Mouse (Mus musculus): Measurements from ENCODE around the gene Vwa5a. TPM values are rescaled to one million over a fixed set of nuclear protein-coding genes. Genes with fewer than 3 reads are reported as not detected.

Vwa5a gene
- 10 to 100 TPM; 12.3 to 17.5 (median 16.3) TPM for total RNA-seq (2022)

DNA sequence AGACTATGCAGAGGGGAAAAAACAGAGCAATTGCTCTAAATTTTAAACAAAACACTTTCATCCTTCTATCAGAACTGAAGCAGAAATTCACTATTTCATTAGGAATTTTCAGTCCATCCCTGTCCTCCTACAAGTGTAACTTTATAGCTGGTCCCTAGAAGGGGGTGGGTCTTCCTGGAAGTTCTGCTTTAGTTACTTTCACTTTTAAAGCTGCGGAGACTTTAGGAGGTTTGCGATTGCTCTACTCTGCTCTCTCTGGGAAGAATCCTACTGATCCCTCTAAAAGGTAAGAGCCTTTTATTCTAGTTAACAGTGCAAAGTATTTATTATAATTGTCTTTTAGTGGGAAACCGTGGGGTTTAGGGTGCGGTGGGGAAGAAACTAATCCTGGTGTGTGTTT lies at the start of gene Vwa5a:
Gene Vwa5a, plus strand, starts transcription at position 167 of the 400 bp plus-strand sequence.
- no peak for DNase-seq (ENCODE audit: low spot score in 2 of 2)

DNA sequence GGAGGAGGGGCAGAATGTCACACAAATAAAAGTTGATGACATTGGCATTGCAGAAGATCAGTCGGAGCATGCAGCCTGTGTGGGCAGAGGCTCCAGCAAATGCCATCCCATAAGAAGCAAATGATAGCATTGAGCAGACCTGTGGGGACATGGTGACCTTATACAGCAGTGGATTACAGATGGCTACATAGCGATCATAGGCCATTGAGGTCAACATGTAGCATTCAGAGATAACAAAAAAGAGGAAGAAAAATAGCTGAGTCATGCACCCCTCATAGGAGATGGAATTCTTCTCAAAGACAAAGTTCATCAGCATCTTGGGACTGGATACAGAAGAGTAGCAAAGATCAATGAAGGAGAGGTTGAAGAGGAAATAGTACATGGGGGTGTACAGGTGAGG lies 45.2 kb upstream of the Vwa5a start:
- DNase-seq (ENCODE audit: low spot score in 2 of 2): no peak

DNA sequence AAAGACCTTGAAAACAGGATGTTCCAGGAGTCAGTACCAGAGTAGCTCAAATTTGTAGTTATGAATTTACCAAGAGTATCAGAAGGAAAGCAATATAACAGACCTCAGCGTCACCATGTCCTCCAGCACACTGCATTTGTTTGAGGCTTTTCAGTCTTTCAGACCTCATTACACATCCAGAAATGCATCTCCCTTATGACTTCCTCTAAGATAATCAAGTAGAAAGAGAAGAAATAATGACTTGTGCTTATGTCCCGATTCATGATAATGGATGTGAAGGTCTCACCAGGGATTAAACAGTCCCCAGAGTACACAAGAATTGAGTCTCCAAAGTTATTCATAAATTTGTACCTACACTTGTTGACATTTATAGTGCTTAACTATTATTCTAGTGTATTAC lies 43.6 kb upstream of the Vwa5a start, which contains the start of gene Olfr918:
Gene Olfr918, minus strand, starts transcription at position 101 of the 400 bp plus-strand sequence.
- DNase-seq (ENCODE audit: low spot score in 2 of 2): no peak

DNA sequence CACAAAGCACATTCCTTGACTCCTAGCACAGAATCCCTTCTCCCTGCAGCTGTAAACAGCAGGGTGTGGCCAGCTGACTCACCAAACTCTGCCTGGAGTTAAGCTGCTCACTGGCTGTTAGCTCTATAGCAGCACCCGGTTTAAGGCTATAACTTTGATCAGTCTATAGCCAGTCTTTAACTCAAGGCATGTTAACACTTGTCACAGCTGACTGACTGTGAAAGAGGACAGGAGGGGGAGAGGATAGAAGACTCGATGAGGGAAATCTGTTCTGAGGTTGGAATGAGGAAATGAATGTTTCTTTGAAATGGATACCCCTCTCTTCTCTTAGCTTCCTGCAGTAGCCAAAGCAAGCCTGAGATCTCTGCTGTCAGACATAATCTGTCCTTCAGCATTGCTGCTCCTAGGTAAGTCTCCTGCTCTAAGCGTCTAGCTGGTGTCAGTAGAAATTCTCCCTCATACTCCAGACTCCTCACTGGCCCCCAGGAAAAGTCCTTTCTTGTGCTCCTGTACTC lies 916 bp downstream of the Vwa5a start:
- DNase-seq (ENCODE audit: low spot score in 2 of 2): no peak

DNA sequence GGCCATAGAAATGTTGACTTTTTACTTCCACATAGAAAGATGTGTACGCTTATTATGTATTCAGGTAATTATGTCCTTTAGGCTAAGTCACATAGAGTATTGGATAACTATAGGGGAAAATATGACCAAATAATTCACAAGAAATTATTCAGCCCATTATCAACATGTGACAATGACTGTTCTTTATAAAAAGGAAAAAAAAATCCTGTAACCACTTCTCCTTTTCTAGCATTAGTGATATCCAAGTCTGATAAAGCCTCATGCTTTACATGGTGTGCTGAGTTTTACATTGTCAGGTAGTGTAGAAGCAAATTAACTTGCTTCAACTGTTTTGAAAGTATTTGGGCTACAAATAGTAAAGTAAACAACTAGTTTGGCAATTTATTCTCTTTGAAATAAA lies 6.0 kb downstream of the Vwa5a start:
- DNase-seq (ENCODE audit: low spot score in 2 of 2): no peak

DNA sequence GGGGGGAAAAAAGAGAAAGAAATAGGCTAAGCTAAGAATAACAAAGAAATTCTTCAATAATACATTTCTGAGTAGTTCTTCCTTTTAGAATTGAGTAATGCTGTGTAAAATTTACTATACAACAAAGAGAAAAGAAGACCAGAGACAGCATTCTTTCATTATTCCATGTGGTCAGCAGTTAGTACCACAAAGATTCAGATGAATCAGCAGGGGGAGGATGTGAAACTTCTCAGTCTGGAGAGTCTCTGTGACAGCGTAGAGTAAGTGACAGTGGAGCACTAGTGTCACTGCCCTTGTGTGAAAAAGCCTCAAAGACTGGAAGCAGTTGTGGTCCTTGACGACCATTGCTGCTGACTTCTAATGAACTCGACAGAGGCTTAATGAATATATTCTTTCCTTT lies 10.2 kb downstream of the Vwa5a start:
- DNase-seq (ENCODE audit: low spot score in 2 of 2): no peak

DNA sequence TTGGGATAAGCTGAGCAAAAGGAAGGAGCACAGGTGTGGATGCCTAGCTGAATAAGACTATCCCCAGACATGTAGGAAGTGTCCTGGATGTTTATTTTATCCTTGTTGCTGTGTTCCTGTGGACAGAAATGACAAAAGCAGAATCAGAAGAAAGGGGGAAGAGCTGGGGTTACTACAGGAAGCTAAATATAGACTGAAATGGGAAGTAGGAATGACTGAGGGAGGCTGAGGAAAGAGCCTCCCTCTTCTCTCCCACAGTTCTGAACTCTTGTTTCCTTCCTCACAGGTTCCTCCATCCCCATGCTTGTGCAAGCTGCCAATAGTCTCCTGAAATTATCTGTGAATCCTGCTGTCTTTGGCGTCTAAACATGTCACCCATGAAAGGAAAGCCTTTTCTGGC lies 23.3 kb downstream of the Vwa5a start:
- DNase-seq (ENCODE audit: low spot score in 2 of 2): no peak

DNA sequence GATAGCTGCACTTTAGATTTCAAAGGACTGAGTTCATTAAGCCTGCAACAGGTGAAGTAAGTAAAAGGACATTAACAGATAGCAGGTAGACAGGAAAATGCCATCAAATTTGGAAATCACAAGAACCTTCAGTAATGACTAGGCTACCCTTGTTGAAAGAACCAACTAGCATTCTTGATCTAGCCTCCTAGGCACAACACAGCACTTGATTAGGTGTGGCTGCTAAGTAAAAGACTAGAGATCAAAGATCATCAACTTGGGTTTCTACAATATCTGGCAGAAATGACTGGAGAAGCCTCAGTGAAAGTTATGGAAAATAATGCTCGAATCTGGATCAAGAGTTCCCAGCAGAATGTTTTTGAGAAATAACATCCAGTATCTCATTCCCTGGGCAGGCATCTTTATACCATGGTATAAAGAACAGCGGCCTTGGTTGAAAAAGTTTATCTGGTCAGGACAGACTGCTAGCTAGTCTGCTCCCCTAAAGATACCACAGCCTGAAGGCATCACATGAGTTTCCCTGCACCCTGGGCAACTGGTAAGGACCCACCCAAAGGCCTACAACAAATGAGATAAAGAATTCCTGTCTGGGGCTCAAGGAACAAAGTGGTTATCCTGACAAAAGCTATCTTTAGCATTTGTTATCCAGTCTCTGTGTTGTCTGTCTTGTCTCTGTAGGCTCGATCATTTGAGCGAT lies 26.7 kb downstream of the Vwa5a start:
- DNase-seq (ENCODE audit: low spot score in 2 of 2): no peak

DNA sequence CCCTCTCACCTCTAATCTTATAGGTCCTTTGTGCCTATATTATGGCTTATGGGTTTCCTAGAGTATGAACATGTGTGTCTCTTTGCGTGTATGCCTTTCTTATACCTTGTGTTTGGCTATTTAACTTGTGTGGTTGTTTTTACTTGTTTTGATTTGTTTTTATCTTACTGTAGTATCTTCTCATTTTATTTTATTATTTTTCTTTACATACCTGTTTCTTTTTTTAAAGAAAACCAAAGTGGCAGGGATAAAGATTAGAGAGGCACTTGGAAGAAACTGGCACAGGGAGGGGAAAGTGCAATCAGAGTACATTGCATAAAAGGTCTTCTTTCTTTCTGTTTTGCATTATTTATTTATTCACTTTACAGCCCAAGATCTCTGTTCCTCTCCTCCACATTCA lies 33.9 kb downstream of the Vwa5a start, which contains the start of gene Olfr920:
Gene Olfr920, plus strand, starts transcription at position 301 of the 400 bp plus-strand sequence.
- no peak for DNase-seq (ENCODE audit: low spot score in 2 of 2)

DNA sequence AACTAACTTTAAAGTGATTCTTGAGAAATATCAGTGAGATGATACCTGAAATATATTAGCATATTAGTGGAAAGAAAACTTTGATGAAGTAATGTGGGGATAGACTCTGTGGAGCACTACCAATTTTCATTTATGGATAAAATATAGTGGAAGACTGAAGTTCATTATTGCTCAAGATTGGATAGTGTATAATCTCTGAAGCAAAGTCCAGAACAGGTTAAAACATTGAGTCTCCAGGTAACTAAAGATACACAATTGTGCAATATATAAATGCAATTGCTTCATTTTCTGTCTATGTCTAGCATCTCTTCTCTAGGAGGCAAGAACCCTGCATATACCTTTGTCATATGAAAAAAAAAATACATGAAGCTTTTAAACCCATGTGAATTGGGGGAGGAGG lies 54.7 kb downstream of the Vwa5a start, which contains the start of gene Olfr921:
Gene Olfr921, plus strand, starts transcription at position 301 of the 400 bp plus-strand sequence.
- DNase-seq (ENCODE audit: low spot score in 2 of 2): no peak

DNA sequence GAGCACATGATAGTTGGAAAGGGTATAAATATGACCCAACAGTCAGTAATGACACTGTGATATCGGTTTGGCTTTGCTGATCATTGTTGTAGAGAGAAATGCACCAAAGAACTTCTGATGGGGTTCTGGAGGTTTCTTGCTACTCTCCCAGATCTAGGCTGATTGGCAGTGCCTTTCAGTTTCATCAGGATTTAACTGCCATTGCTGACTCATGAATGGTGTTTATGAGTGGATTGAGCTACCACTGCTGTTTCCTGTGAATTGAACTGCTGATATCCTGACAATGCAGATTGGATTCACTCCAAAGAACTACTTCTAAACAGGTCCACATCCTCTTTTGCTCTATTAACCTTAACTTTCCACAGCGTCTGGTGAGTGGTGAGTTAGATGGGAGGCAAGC lies 74.6 kb downstream of the Vwa5a start:
- no peak for DNase-seq (ENCODE audit: low spot score in 2 of 2)

Other genes starting within 250 kb of the Vwa5a start
- not detected for gene Olfr905, start 247.2 kb upstream of the Vwa5a start, total RNA-seq (2022)
- not detected for gene Olfr906, start 231.2 kb upstream of the Vwa5a start, total RNA-seq (2022)
- gene Olfr907, start 222.5 kb upstream of the Vwa5a start, total RNA-seq (2022): not detected
- not detected for gene Olfr911-ps1, start 196.7 kb upstream of the Vwa5a start, total RNA-seq (2022)
- gene Olfr910, start 180.4 kb upstream of the Vwa5a start, total RNA-seq (2022): not detected
- gene Olfr912, start 138.1 kb upstream of the Vwa5a start, total RNA-seq (2022): not detected
- not detected for gene Olfr913, start 125.5 kb upstream of the Vwa5a start, total RNA-seq (2022)
- gene Olfr914, start 113.2 kb upstream of the Vwa5a start, total RNA-seq (2022): not detected
- not detected for gene Olfr916, start 58.4 kb upstream of the Vwa5a start, total RNA-seq (2022)
- not detected for gene Olfr917, start 52.4 kb upstream of the Vwa5a start, total RNA-seq (2022)
- gene Olfr918, start 43.7 kb upstream of the Vwa5a start, total RNA-seq (2022): not detected
- not detected for gene Olfr919, start 14.6 kb upstream of the Vwa5a start, total RNA-seq (2022)
- under 1 TPM; 0.07 to 0.17 (median 0.09) TPM for gene Olfr920, start 34.0 kb downstream of the Vwa5a start, total RNA-seq (2022)
- not detected for gene Olfr921, start 54.8 kb downstream of the Vwa5a start, total RNA-seq (2022)
- gene Olfr922, start 96.3 kb downstream of the Vwa5a start, total RNA-seq (2022): not detected
- gene Olfr923, start 108.3 kb downstream of the Vwa5a start, total RNA-seq (2022): not detected
- not detected for gene Olfr924, start 126.2 kb downstream of the Vwa5a start, total RNA-seq (2022)
- gene Olfr26, start 136.8 kb downstream of the Vwa5a start, total RNA-seq (2022): not detected
- gene Olfr926, start 158.9 kb downstream of the Vwa5a start, total RNA-seq (2022): not detected
- not detected for gene Olfr930, start 211.5 kb downstream of the Vwa5a start, total RNA-seq (2022)

All from left cerebral cortex, adult 8-10 months (tissue).